Mouse (Mus musculus) hindbrain, embryonic 14.5 days (tissue): ENCODE measurements around the gene Utp15. TPM values are rescaled to one million over a fixed set of nuclear protein-coding genes. Genes with fewer than 3 reads are reported as not detected.

ENCODE experiments used
- ATAC-seq: fragments of 200-750 bp; cut with Nextera tagmentation; 2 replicates; pipeline ENCODE4 v1.8.0; 2017; ENCODE audit warnings: moderate number of reproducible peaks, mild to moderate bottlenecking, moderate TSS enrichment, moderate library complexity; ENCODE audit not compliant: low FRiP score
- DNase-seq: peaks from one replicate; pipeline ENCODE4 v3.0.0-alpha.2; 2015; ENCODE audit warnings: low spot score
- H3K27ac ChIP-seq: fragments of 300-500 bp; sonication (generic); 2 replicates; pipeline ENCODE4 v1.5.1; 2014; ENCODE audit warnings: mild to moderate bottlenecking, moderate library complexity
- H3K27me3 ChIP-seq: fragments of 300-500 bp; sonication (generic); 2 replicates; pipeline ENCODE4 v1.6.1; 2014; ENCODE audit warnings: mild to moderate bottlenecking, low read length, mixed read lengths; ENCODE audit not compliant: control insufficient read depth, insufficient read depth
- H3K36me3 ChIP-seq: fragments of 300-500 bp; sonication (generic); replicated peaks from 2 replicates; pipeline ENCODE4 v1.6.1; 2014; ENCODE audit not compliant: control insufficient read depth, insufficient read depth
- H3K4me1 ChIP-seq: fragments of 300-500 bp; sonication (generic); replicated peaks from 2 replicates; pipeline ENCODE4 v1.6.1; 2014; ENCODE audit warnings: antibody characterized with exemption, low read length, mixed read lengths; ENCODE audit not compliant: control insufficient read depth, insufficient read depth
- H3K4me2 ChIP-seq: fragments of 300-500 bp; sonication (generic); replicated peaks from 2 replicates; pipeline ENCODE4 v1.6.1; 2014; ENCODE audit warnings: mild to moderate bottlenecking, moderate library complexity
- H3K4me3 ChIP-seq: fragments of 300-500 bp; sonication (generic); replicated peaks from 2 replicates; pipeline ENCODE4 v1.5.1; 2014; ENCODE audit warnings: mild to moderate bottlenecking, low read length
- H3K9ac ChIP-seq: fragments of 300-500 bp; sonication (generic); 2 replicates; pipeline ENCODE4 v1.6.1; 2014
- H3K9me3 ChIP-seq: fragments of 300-500 bp; sonication (generic); 2 replicates; pipeline ENCODE4 v1.6.1; 2016; ENCODE audit warnings: low read length; ENCODE audit not compliant: control insufficient read depth
- WGBS: fragments of 180-500 bp; shearing (Covaris S2); extraction: QIAGEN DNeasy Blood & Tissue Kit; methylation state at CpG from one replicate; pipeline ENCODE4 v1.1.7; 2014; 5-methylcytosine and 5-hydroxymethylcytosine counted together
- polyA plus RNA-seq: library from polyadenylated mRNA; unstranded; fragments of >200 nt; fragmentation: Nextera tagmentation; extraction: Ambion mirVana; gene quantifications from 2 replicates; pipeline ENCODE4 v1.2.1, GENCODE M21; 2014

Utp15 gene
- polyA plus RNA-seq, 1 experiment from 2014 or later = 26.9 TPM

GRCm38 (mm10) chr13:98297883-98298482 lies 35.1 kb upstream of the Utp15 start:
- H3K27me3 ChIP-seq = no peaks in the 10 kb centered on the region
- 94% methylated on average over 6 of the region's 6 CpGs for WGBS
- ATAC-seq (no peak), DNase-seq (no peak)
- no peak overlapping the region for H3K4me2 ChIP-seq
- H3K9ac ChIP-seq = no peak overlapping the region
- no peaks in the 10 kb centered on the region for H3K4me1 ChIP-seq
- H3K36me3 ChIP-seq = no peaks in the 10 kb centered on the region
- no peak overlapping the region for H3K4me3 ChIP-seq
- H3K9me3 ChIP-seq = no peaks in the 10 kb centered on the region
- no peak overlapping the region for H3K27ac ChIP-seq

GRCm38 (mm10) chr13:98296072-98296471 lies 33.2 kb upstream of the Utp15 start:
- DNase-seq (no peak), ATAC-seq (no peak)
- no peaks in the 10 kb centered on the region for H3K27me3 ChIP-seq
- H3K9me3 ChIP-seq = no peaks in the 10 kb centered on the region
- no peak overlapping the region for H3K9ac ChIP-seq
- no peak overlapping the region for H3K4me2 ChIP-seq
- no peaks in the 10 kb centered on the region for H3K4me1 ChIP-seq
- H3K36me3 ChIP-seq = no peaks in the 10 kb centered on the region
- 51% methylated on average over 5 of the region's 5 CpGs for WGBS
- H3K4me3 ChIP-seq = no peak overlapping the region
- H3K27ac ChIP-seq = no peak overlapping the region

GRCm38 (mm10) chr13:98291712-98292111 lies 28.9 kb upstream of the Utp15 start:
- Histone ChIP-seq H3K27ac (no peak overlapping the region), H3K4me3 (no peak overlapping the region), H3K36me3 (no peaks in the 10 kb centered on the region), H3K4me2 (no peak overlapping the region), H3K27me3 (no peaks in the 10 kb centered on the region), H3K9ac (no peak overlapping the region), H3K4me1 (no peaks in the 10 kb centered on the region), H3K9me3 (no peaks in the 10 kb centered on the region)
- WGBS = 87% methylated on average over 8 of the region's 8 CpGs
- DNase-seq = no peak
- no peak for ATAC-seq

- no peak overlapping the region for H3K4me2 ChIP-seq
- H3K4me1 ChIP-seq = no peaks in the 10 kb centered on the region
- ATAC-seq (no peak), DNase-seq (no peak)
- no peaks in the 10 kb centered on the region for H3K9me3 ChIP-seq
- no peak overlapping the region for H3K4me3 ChIP-seq
- no peaks in the 10 kb centered on the region for H3K36me3 ChIP-seq
- no peaks in the 10 kb centered on the region for H3K27me3 ChIP-seq
- WGBS = 40% methylated on average over 2 of the region's 2 CpGs
- no peak overlapping the region for H3K9ac ChIP-seq
- no peak overlapping the region for H3K27ac ChIP-seq
These were observed 27.9 kb upstream of the Utp15 start for GRCm38 (mm10) chr13:98290719-98291118.

GRCm38 (mm10) chr13:98280990-98281650 lies 18.3 kb upstream of the Utp15 start:
- DNase-seq = no peak
- WGBS = 85% methylated on average over 12 of the region's 12 CpGs
- ATAC-seq = no peak

GRCm38 (mm10) chr13:98279686-98280085 lies 16.8 kb upstream of the Utp15 start, which contains the start of gene Gm21976:
Gene Gm21976 (plus strand): TSS chr13:98279887.
- no peak for DNase-seq
- 88% methylated on average over 5 of the region's 5 CpGs for WGBS
- Histone ChIP-seq H3K36me3 (peaks cover 17% of the 10 kb centered on the region), H3K27me3 (no peaks in the 10 kb centered on the region), H3K4me3 (no peak within 1 kb of the TSS), H3K9me3 (no peaks in the 10 kb centered on the region), H3K9ac (no peak within 1 kb of the TSS), H3K4me1 (no peaks in the 10 kb centered on the region), H3K4me2 (no peak within 1 kb of the TSS), H3K27ac (no peak within 1 kb of the TSS)
- ATAC-seq = no peak

More at GRCm38 (mm10) chr13:98280990-98281650, 18.3 kb upstream of the Utp15 start:
- Histone ChIP-seq H3K4me1 (no peaks in the 10 kb centered on the region), H3K4me2 (no peak overlapping the region), H3K9ac (no peak overlapping the region), H3K4me3 (no peak overlapping the region), H3K27ac (no peak overlapping the region), H3K36me3 (peaks cover 2% of the 10 kb centered on the region; the same call in 1 of the 2 replicates), H3K9me3 (no peaks in the 10 kb centered on the region), H3K27me3 (no peaks in the 10 kb centered on the region)

GRCm38 (mm10) chr13:98277501-98277900 lies 14.7 kb upstream of the Utp15 start:
- H3K27me3 ChIP-seq = no peaks in the 10 kb centered on the region
- no peak for DNase-seq
- no peak overlapping the region for H3K27ac ChIP-seq
- no peak overlapping the region for H3K4me2 ChIP-seq
- whole genome bisulfite sequencing = 92% methylated on average over 2 of the region's 2 CpGs
- H3K36me3 ChIP-seq = peaks cover 38% of the 10 kb centered on the region
- H3K4me3 ChIP-seq = no peak overlapping the region
- H3K9ac ChIP-seq = no peak overlapping the region
- no peak for ATAC-seq
- H3K9me3 ChIP-seq = no peaks in the 10 kb centered on the region
- H3K4me1 ChIP-seq = no peaks in the 10 kb centered on the region

- Histone ChIP-seq H3K4me3 (no peak overlapping the region), H3K36me3 (peaks cover 50% of the 10 kb centered on the region), H3K27me3 (no peaks in the 10 kb centered on the region), H3K4me2 (no peak overlapping the region), H3K27ac (no peak overlapping the region), H3K4me1 (no peaks in the 10 kb centered on the region), H3K9me3 (no peaks in the 10 kb centered on the region), H3K9ac (no peak overlapping the region)
- DNase-seq = no peak
- ATAC-seq = no peak
- 94% methylated on average over 7 of the region's 7 CpGs for WGBS
These were observed 13.4 kb upstream of the Utp15 start for GRCm38 (mm10) chr13:98276253-98276652.

GRCm38 (mm10) chr13:98275646-98276045 lies 12.8 kb upstream of the Utp15 start:
- no peak overlapping the region for H3K4me3 ChIP-seq
- no peaks in the 10 kb centered on the region for H3K27me3 ChIP-seq
- H3K9me3 ChIP-seq = no peaks in the 10 kb centered on the region
- no peak overlapping the region for H3K4me2 ChIP-seq
- DNase-seq = no peak
- ATAC-seq = no peak
- no peaks in the 10 kb centered on the region for H3K4me1 ChIP-seq
- peaks cover 56% of the 10 kb centered on the region for H3K36me3 ChIP-seq
- no peak overlapping the region for H3K9ac ChIP-seq
- WGBS = 90% methylated on average over 4 of the region's 4 CpGs
- H3K27ac ChIP-seq = no peak overlapping the region
